Mouse (Mus musculus): ENCODE results near the gene Cenpe. TPM values are rescaled to one million over a fixed set of nuclear protein-coding genes. Genes with fewer than 3 reads are reported as not detected.

The Cenpe gene
- polyA plus RNA-seq, 1 experiment from 2014 or later, result 24.2 TPM

- peak within 1 kb of the TSS; percentile 32 for H3K9ac ChIP-seq (ENCODE audit: low read depth, low read length)
- DNase-seq (ENCODE audit: low spot score), result peak; percentile 69
- peak within 1 kb of the TSS; percentile 31 for H3K4me3 ChIP-seq (ENCODE audit: low read depth, low read length)
- WGBS, result 9% methylated on average over 22 of the region's 28 CpGs
- H3K27me3 ChIP-seq (replicated peaks; ENCODE audit: control insufficient read depth, insufficient read depth, low read length), result peaks cover 4% of the 10 kb centered on the region; the same call in 1 of the 2 replicates
- no peaks in the 10 kb centered on the region for H3K36me3 ChIP-seq (ENCODE audit: control insufficient read depth, insufficient read depth, low read length)
- ATAC-seq (ENCODE audit: low read depth), result peak; percentile 94
- H3K4me1 ChIP-seq (ENCODE audit: control insufficient read depth, insufficient read depth, low read length), result peaks cover 8% of the 10 kb centered on the region
- no peak within 1 kb of the TSS for H3K27ac ChIP-seq (replicated peaks; ENCODE audit: low read depth, low read length)
- H3K9me3 ChIP-seq (ENCODE audit: control insufficient read depth, low read length), result no peaks in the 10 kb centered on the region
- H3K4me2 ChIP-seq (ENCODE audit: low read depth, low read length), result peak within 1 kb of the TSS; percentile 57
These were observed 95.3 kb downstream of the Cenpe start, which contains the start of gene Slc9b2 for GRCm38 (mm10) chr3:135307411-135308259. Slc9b2 (plus strand) TSS chr3:135307700.

DNA sequence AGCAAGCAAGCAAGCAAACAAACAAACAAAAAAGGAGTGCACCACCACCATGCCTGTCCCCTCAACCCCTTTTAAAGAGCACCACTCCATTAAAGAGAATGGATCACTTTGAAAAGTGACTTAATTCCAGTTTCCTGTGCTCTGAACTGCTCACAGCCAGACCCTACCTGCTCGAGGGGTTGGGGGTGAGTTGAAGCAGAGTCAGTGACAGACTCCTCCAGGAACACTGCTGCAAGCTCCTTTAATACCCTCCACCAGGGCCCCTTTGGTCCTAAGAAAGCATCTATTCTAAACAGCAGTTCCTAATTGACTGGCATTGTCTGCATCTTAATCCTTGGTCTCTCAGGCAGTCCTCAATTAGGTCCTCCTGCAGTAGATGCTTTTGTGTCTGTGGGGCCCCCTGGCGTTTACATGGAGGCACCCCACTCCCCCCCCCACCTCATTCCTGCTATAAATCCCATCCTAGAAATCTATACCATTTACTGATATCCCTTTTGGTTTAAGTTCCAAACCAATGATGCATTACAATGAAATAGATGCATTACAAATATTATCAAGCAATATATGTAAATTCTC, 100.7 kb downstream of the Cenpe start:
- H3K27ac ChIP-seq (replicated peaks; ENCODE audit: low read depth, low read length), result no peak overlapping the region
- H3K4me2 ChIP-seq (ENCODE audit: low read depth, low read length), result no peak overlapping the region
- no peaks in the 10 kb centered on the region for H3K36me3 ChIP-seq (ENCODE audit: control insufficient read depth, insufficient read depth, low read length)
- H3K4me3 ChIP-seq (ENCODE audit: low read depth, low read length), result no peak overlapping the region
- ATAC-seq (ENCODE audit: low read depth) (no peak), DNase-seq (ENCODE audit: low spot score) (no peak)
- H3K27me3 ChIP-seq (replicated peaks; ENCODE audit: control insufficient read depth, insufficient read depth, low read length), result no peaks in the 10 kb centered on the region
- no peak overlapping the region for H3K9ac ChIP-seq (ENCODE audit: low read depth, low read length)
- H3K4me1 ChIP-seq (ENCODE audit: control insufficient read depth, insufficient read depth, low read length), result no peaks in the 10 kb centered on the region
- H3K9me3 ChIP-seq (ENCODE audit: control insufficient read depth, low read length), result no peaks in the 10 kb centered on the region
- WGBS, result 26% methylated on average over 2 of the region's 2 CpGs

DNA sequence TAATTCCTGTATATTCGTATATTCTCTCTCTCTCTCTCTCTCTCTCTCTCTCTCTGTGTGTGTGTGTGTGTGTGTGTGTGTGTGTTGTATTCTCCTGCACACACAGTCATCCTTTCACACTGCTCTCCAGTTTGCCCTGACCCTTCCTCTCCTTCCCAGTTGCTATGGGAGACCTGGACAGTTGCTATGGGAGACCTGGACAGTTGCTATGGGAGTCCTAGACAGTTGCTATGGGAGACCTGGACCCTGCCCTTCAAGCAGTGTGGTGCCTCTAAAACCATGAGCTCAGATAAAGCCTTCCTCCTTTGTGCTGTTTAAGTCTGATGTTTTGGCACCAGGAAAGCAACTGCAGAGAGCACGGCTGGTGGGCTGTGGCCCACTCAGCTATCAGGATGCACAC, 101.4 kb downstream of the Cenpe start:
- Histone ChIP-seq H3K9me3 (ENCODE audit: control insufficient read depth, low read length) (no peaks in the 10 kb centered on the region), H3K4me3 (ENCODE audit: low read depth, low read length) (no peak overlapping the region), H3K4me2 (ENCODE audit: low read depth, low read length) (no peak overlapping the region), H3K27ac (replicated peaks; ENCODE audit: low read depth, low read length) (no peak overlapping the region), H3K36me3 (ENCODE audit: control insufficient read depth, insufficient read depth, low read length) (no peaks in the 10 kb centered on the region), H3K4me1 (ENCODE audit: control insufficient read depth, insufficient read depth, low read length) (no peaks in the 10 kb centered on the region), H3K27me3 (replicated peaks; ENCODE audit: control insufficient read depth, insufficient read depth, low read length) (no peaks in the 10 kb centered on the region), H3K9ac (ENCODE audit: low read depth, low read length) (no peak overlapping the region)
- 77% methylated on average over 2 of the region's 2 CpGs for WGBS
- ATAC-seq (ENCODE audit: low read depth), result no peak
- DNase-seq (ENCODE audit: low spot score), result no peak

- no peak overlapping the region for H3K4me3 ChIP-seq (ENCODE audit: low read depth, low read length)
- H3K9me3 ChIP-seq (ENCODE audit: control insufficient read depth, low read length), result no peaks in the 10 kb centered on the region
- H3K9ac ChIP-seq (ENCODE audit: low read depth, low read length), result no peak overlapping the region
- H3K27me3 ChIP-seq (replicated peaks; ENCODE audit: control insufficient read depth, insufficient read depth, low read length), result no peaks in the 10 kb centered on the region
- no peak overlapping the region for H3K27ac ChIP-seq (replicated peaks; ENCODE audit: low read depth, low read length)
- H3K4me1 ChIP-seq (ENCODE audit: control insufficient read depth, insufficient read depth, low read length), result no peaks in the 10 kb centered on the region
- no peak overlapping the region for H3K4me2 ChIP-seq (ENCODE audit: low read depth, low read length)
- no peaks in the 10 kb centered on the region for H3K36me3 ChIP-seq (ENCODE audit: control insufficient read depth, insufficient read depth, low read length)
- peak; percentile 47; the same call in 1 of the 2 replicates for ATAC-seq (ENCODE audit: low read depth)
- DNase-seq (ENCODE audit: low spot score), result peak; percentile 59
- 29% methylated on average over 2 of the region's 2 CpGs for WGBS
These were observed 102.5 kb downstream of the Cenpe start for GRCm38 (mm10) chr3:135314811-135315210.

GRCm38 (mm10) chr3:135315720-135316425, 103.5 kb downstream of the Cenpe start:
- Histone ChIP-seq H3K27me3 (replicated peaks; ENCODE audit: control insufficient read depth, insufficient read depth, low read length) (no peaks in the 10 kb centered on the region), H3K27ac (replicated peaks; ENCODE audit: low read depth, low read length) (no peak overlapping the region), H3K4me2 (ENCODE audit: low read depth, low read length) (no peak overlapping the region), H3K4me1 (ENCODE audit: control insufficient read depth, insufficient read depth, low read length) (no peaks in the 10 kb centered on the region), H3K9ac (ENCODE audit: low read depth, low read length) (no peak overlapping the region), H3K4me3 (ENCODE audit: low read depth, low read length) (no peak overlapping the region), H3K36me3 (ENCODE audit: control insufficient read depth, insufficient read depth, low read length) (no peaks in the 10 kb centered on the region), H3K9me3 (ENCODE audit: control insufficient read depth, low read length) (no peaks in the 10 kb centered on the region)
- WGBS, result 79% methylated on average over 9 of the region's 9 CpGs
- ATAC-seq (ENCODE audit: low read depth) (no peak), DNase-seq (ENCODE audit: low spot score) (peak; percentile 64)

GRCm38 (mm10) chr3:135318331-135318730, 106.0 kb downstream of the Cenpe start:
- Histone ChIP-seq H3K27me3 (replicated peaks; ENCODE audit: control insufficient read depth, insufficient read depth, low read length) (no peaks in the 10 kb centered on the region), H3K9ac (ENCODE audit: low read depth, low read length) (no peak overlapping the region), H3K4me2 (ENCODE audit: low read depth, low read length) (no peak overlapping the region), H3K9me3 (ENCODE audit: control insufficient read depth, low read length) (no peaks in the 10 kb centered on the region), H3K36me3 (ENCODE audit: control insufficient read depth, insufficient read depth, low read length) (no peaks in the 10 kb centered on the region), H3K4me1 (ENCODE audit: control insufficient read depth, insufficient read depth, low read length) (no peaks in the 10 kb centered on the region), H3K4me3 (ENCODE audit: low read depth, low read length) (no peak overlapping the region), H3K27ac (replicated peaks; ENCODE audit: low read depth, low read length) (no peak overlapping the region)
- ATAC-seq (ENCODE audit: low read depth) (no peak), DNase-seq (ENCODE audit: low spot score) (no peak)
- WGBS, result 89% methylated on average over 11 of the region's 11 CpGs

Other genes with a start within 250 kb of the Cenpe start
- 9.4 and 11.1 TPM in 2 replicates for gene Bdh2, start 68.7 kb downstream of the Cenpe start, polyA plus RNA-seq (2014; fragmentation: Nextera tagmentation; extraction: Ambion mirVana)
- 3.3 and 4.2 TPM in 2 replicates for gene Slc9b2, start 95.2 kb downstream of the Cenpe start, polyA plus RNA-seq (2014; fragmentation: Nextera tagmentation; extraction: Ambion mirVana)
- gene Slc9b1, start 135.5 kb downstream of the Cenpe start, polyA plus RNA-seq (2014; fragmentation: Nextera tagmentation; extraction: Ambion mirVana), result 0.20 and 0.22 TPM in 2 replicates
- gene Cisd2, start 211.4 kb downstream of the Cenpe start, polyA plus RNA-seq (2014; fragmentation: Nextera tagmentation; extraction: Ambion mirVana), result 41.0 and 43.8 TPM in 2 replicates
- gene Ube2d3, start 225.6 kb downstream of the Cenpe start, polyA plus RNA-seq (2014; fragmentation: Nextera tagmentation; extraction: Ambion mirVana), result 506 and 518 TPM in 2 replicates

Data from embryonic facial prominence, embryonic 14.5 days (tissue).